Mouse (Mus musculus) ES-E14 (cell line): ENCODE data around the gene Bdnf. TPM values are rescaled to one million over a fixed set of nuclear protein-coding genes. Genes with fewer than 3 reads are reported as not detected.

Source experiments
- DNase-seq: peaks from one replicate; pipeline ENCODE4 v3.0.0-alpha.2; 2013; ENCODE audit warnings: low read depth, low spot score
- H3K27ac ChIP-seq: 2 replicates; pipeline ENCODE4 v1.5.1; 2012; ENCODE audit warnings: low read depth, mild to moderate bottlenecking, low read length, moderate library complexity, mixed read lengths; ENCODE audit not compliant: poor library complexity, insufficient read depth, severe bottlenecking
- H3K36me3 ChIP-seq: 2 replicates; pipeline ENCODE4 v1.6.1; 2012; ENCODE audit warnings: mild to moderate bottlenecking, low read length, moderate library complexity, mixed read lengths; ENCODE audit not compliant: control insufficient read depth, poor library complexity, insufficient read depth, severe bottlenecking
- H3K4me1 ChIP-seq, 2 experiments: fragments of 150-350 bp in 1 of 2; sonication (generic) in 1 of 2; 2 replicates each; pipeline ENCODE4 v1.6.1; 2012; ENCODE audit warnings: low read length in 2 of 2, mild to moderate bottlenecking in 1 of 2, mixed read lengths in 1 of 2; ENCODE audit not compliant: control insufficient read depth in 2 of 2, insufficient read depth in 2 of 2, poor library complexity in 1 of 2
- H3K4me3 ChIP-seq, 2 experiments: fragments of 150-350 bp in 1 of 2; sonication (generic) in 1 of 2; 2 replicates each; pipeline ENCODE4 v1.5.1; 2012; ENCODE audit warnings: low read length in 2 of 2, low read depth in 1 of 2, mild to moderate bottlenecking in 1 of 2, mixed read lengths in 1 of 2; ENCODE audit not compliant: insufficient read depth in 1 of 2, poor library complexity in 1 of 2, severe bottlenecking in 1 of 2
- H3K9ac ChIP-seq: 2 replicates; pipeline ENCODE4 v1.6.1; 2012; ENCODE audit warnings: low read depth, mild to moderate bottlenecking, low read length, mixed read lengths; ENCODE audit not compliant: poor library complexity, insufficient read depth, severe bottlenecking
- H3K9me3 ChIP-seq: fragments of 150-350 bp; sonication (generic); 2 replicates; pipeline ENCODE4 v1.6.1; 2012; ENCODE audit warnings: low read depth, mild to moderate bottlenecking, low read length; ENCODE audit not compliant: control insufficient read depth, insufficient read depth
- CHD2 ChIP-seq: IDR thresholded peaks from 2 replicates; pipeline ENCODE4 v1.6.1; 2014; ENCODE audit warnings: mild to moderate bottlenecking, low read depth, low read length, inconsistent platforms
- HCFC1 ChIP-seq: IDR thresholded peaks from 2 replicates; pipeline ENCODE4 v1.6.1; 2012; ENCODE audit warnings: low read length, inconsistent platforms, borderline replicate concordance; ENCODE audit not compliant: insufficient read depth
- MAFK ChIP-seq: IDR thresholded peaks from 2 replicates; pipeline ENCODE4 v1.6.1; 2014; ENCODE audit warnings: mild to moderate bottlenecking, low read depth, low read length, inconsistent platforms; ENCODE audit not compliant: insufficient read depth
- ZC3H11A ChIP-seq: IDR thresholded peaks from 2 replicates; pipeline ENCODE4 v1.6.1; 2012; ENCODE audit warnings: low read depth, mild to moderate bottlenecking, inconsistent platforms, low read length, borderline replicate concordance
- ZNF384 ChIP-seq: IDR thresholded peaks from 2 replicates; pipeline ENCODE4 v1.6.1; 2012; ENCODE audit warnings: low read depth, low read length, inconsistent platforms
- in situ Hi-C, 2 experiments: fragments of 600-800 bp; cut with MboI; formaldehyde crosslinking; loops; one replicate each; pipeline ENCODE4 v1.15.1; 2025; ENCODE audit warnings: low sequenced_read_pairs in 2 of 2, inconsistent platforms in 1 of 2; ENCODE audit not compliant: unreplicated experiment in 2 of 2
- total RNA-seq: library from RNA; depleted of rRNA; stranded (reverse); fragments of 300-350 nt; gene quantifications from 2 replicates; pipeline ENCODE4 v1.2.3, GENCODE M21; 2012

The Bdnf gene
- total RNA-seq, 1 experiment = 5.4 TPM

GRCm38 (mm10) chr2:109697151-109697550 is 22.7 kb downstream of the Bdnf start:
- no peak for DNase-seq
- no peak overlapping the region for H3K4me3 ChIP-seq
- in situ Hi-C loops = loop anchor here in 1 of 2 experiments (25.0 kb wide), 1 partner anchor 985 kb away; no protein-coding TSS in a partner anchor
- H3K4me1 ChIP-seq = no peaks in the 10 kb centered on the region
- H3K9ac ChIP-seq = no peak overlapping the region
- no peaks in the 10 kb centered on the region for H3K9me3 ChIP-seq
- TF ChIP-seq HCFC1 (no peak), MAFK (no peak), ZC3H11A (no peak), CHD2 (no peak), ZNF384 (no peak)
- H3K36me3 ChIP-seq = no peaks in the 10 kb centered on the region
- no peak overlapping the region for H3K27ac ChIP-seq

DNA sequence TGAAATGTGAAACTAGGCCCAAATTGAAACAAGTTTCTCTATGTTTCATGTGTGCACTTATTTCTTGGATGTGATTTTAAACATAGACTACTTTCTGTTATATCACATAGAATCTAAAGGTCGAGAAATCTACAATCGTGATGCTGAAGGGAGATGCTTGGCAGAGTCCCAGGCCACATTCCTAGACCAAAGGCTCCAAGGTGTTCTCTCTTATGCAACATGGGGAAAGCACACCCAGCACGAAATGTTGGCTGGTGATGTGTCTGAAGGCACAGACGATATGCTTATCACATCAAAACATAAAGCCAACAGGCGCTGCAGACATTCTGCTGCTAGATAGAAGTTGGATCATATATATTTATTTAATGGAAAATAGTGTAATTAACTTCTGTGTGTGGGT is 25.8 kb downstream of the Bdnf start:
- in situ Hi-C loops = no loop called here
- Histone ChIP-seq H3K27ac (no peak overlapping the region), H3K4me3 (no peak overlapping the region), H3K9ac (no peak overlapping the region), H3K9me3 (no peaks in the 10 kb centered on the region), H3K4me1 (no peaks in the 10 kb centered on the region), H3K36me3 (no peaks in the 10 kb centered on the region)
- TF ChIP-seq ZNF384 (no peak), CHD2 (no peak), MAFK (no peak), ZC3H11A (no peak), HCFC1 (no peak)
- no peak for DNase-seq

GRCm38 (mm10) chr2:109703588-109703987 is 29.1 kb downstream of the Bdnf start:
- H3K9me3 ChIP-seq = no peaks in the 10 kb centered on the region
- H3K9ac ChIP-seq = no peak overlapping the region
- no peak for DNase-seq
- H3K4me3 ChIP-seq = no peak overlapping the region
- no peaks in the 10 kb centered on the region for H3K4me1 ChIP-seq
- no peaks in the 10 kb centered on the region for H3K36me3 ChIP-seq
- H3K27ac ChIP-seq = no peak overlapping the region
- in situ Hi-C loops = no loop called here
- TF ChIP-seq ZC3H11A (no peak), MAFK (no peak), CHD2 (no peak), HCFC1 (no peak), ZNF384 (no peak)

GRCm38 (mm10) chr2:109704053-109704452 is 29.6 kb downstream of the Bdnf start:
- Histone ChIP-seq H3K4me1 (no peaks in the 10 kb centered on the region), H3K27ac (no peak overlapping the region), H3K9ac (no peak overlapping the region), H3K9me3 (no peaks in the 10 kb centered on the region), H3K36me3 (no peaks in the 10 kb centered on the region), H3K4me3 (no peak overlapping the region)
- in situ Hi-C loops = no loop called here
- no peak for TF ChIP-seq MAFK
- TF ChIP-seq ZNF384 = no peak
- no peak for TF ChIP-seq CHD2
- no peak for TF ChIP-seq ZC3H11A
- TF ChIP-seq HCFC1 = no peak
- DNase-seq = no peak

DNA sequence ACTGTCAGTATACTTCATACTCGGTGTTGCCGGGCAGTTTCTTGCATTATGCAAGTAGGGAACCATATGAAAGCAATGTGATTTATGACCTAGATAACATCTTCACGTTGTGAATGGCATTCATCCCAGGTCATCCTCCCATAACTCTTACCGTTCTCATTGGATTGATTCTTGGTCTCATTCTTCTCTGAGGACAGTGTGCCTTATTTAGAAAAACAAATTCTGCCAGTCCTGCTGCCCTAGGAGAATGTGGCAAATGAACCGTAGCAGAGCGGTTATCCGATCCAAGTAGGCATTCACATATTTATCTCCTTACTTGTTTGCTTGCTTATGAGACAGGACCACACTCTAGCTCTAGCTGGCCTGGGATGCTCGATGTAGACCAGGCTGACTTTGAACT is 32.0 kb downstream of the Bdnf start:
- Histone ChIP-seq H3K27ac (no peak overlapping the region), H3K36me3 (no peaks in the 10 kb centered on the region), H3K9ac (no peak overlapping the region), H3K4me3 (no peak overlapping the region), H3K4me1 (no peaks in the 10 kb centered on the region), H3K9me3 (no peaks in the 10 kb centered on the region)
- TF ChIP-seq ZC3H11A (no peak), HCFC1 (no peak), ZNF384 (no peak), CHD2 (no peak), MAFK (no peak)
- in situ Hi-C loops = no loop called here
- DNase-seq = no peak
